Mouse (Mus musculus): ENCODE measurements around the gene Ninj1. TPM values are rescaled to one million over a fixed set of nuclear protein-coding genes. Genes with fewer than 3 reads are reported as not detected.

Ninj1 gene
- 21.8 and 24.6 TPM in 2 replicates for polyA plus RNA-seq (2015; fragmentation: Nextera tagmentation; extraction: Ambion mirVana)

DNA sequence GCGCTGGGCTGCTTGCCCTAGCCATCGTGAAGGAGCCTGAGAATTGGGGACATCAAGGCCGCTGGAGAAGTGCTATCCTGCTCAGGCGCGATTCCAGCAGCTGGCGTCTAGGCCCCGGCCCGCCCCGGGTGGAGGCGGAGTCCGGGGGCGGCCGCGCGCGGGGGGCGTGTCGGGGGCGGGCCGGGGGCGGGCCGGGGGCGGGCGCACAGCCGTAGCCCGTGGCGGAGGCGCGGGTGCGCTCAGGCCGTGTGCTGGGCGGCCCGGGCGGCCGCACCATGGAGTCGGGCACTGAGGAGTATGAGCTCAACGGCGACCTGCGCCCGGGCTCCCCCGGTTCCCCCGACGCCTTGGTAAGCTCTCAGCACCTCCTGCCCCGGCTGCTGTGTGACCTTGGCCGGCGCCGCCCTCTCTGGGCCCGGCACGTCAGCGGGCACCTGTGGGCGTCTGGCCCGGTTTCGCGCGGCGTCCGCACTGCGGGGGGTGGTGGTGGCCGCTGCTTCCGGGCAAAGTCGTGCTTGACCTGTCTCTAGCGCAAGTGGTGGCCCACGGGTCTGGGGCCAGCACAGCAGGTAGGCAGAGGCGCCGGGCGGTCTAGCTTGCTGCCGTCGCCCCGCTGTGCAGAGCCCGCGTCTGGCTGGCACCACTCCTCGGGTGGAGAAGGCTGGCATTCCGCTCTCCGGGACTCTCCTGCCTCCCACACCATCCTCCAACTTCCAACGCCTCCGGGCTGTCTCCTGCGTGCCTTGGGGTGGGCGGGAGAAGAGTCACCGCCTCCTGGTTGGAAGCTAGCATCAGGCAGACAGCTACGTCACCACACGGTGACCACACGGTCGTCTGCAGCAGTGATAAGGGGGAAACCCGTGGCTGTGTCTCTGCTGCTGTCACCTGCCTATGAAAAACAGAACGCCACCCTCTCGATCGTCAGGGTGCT is at the start of gene Ninj1:
Gene Ninj1, plus strand, starts transcription at position 198 of the 931 bp plus-strand sequence.
- H3K27ac ChIP-seq (replicated peaks), result 0 out of 2 replicates have a peak within 1 kb of the TSS, but pooled peaks have one; percentile 23
- H3K4me2 ChIP-seq, result peak within 1 kb of the TSS; percentile 99
- H3K9me3 ChIP-seq, result no peaks in the 10 kb centered on the region
- H3K4me3 ChIP-seq, result peak within 1 kb of the TSS; percentile 72
- peaks cover 10% of the 10 kb centered on the region; the same call in 1 of the 2 replicates for H3K27me3 ChIP-seq
- H3K9ac ChIP-seq, result peak within 1 kb of the TSS; percentile 73
- no peaks in the 10 kb centered on the region for H3K36me3 ChIP-seq
- peaks cover 47% of the 10 kb centered on the region for H3K4me1 ChIP-seq (replicated peaks)
- under 1% methylated on average over 63 of the region's 87 CpGs for WGBS
- ATAC-seq (ENCODE audit: low read depth), result peak; percentile 92

DNA sequence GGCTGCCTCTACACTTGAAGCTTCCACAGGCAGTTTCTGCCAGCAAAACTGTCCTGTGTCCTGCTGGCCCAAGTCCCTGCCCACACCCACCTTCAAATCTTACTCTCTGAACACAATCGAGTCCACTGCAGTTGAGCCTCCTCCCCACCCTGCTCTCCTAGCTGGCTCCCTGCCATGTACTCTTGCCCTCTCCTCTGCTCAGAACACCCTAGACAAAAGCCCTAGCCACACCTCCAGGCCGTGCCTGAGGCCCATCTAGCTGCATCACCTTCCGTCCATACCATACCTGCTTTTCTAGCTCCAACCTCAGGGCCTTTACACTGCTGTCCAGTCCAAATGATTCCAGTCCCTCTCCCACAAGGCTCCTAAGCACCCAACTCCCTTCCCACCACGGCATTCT is 46.7 kb upstream of the Ninj1 start:
- Histone ChIP-seq H3K4me3 (no peak overlapping the region), H3K9ac (no peak overlapping the region), H3K9me3 (no peaks in the 10 kb centered on the region), H3K27me3 (no peaks in the 10 kb centered on the region), H3K27ac (replicated peaks) (no peak overlapping the region), H3K4me1 (replicated peaks) (peaks cover 50% of the 10 kb centered on the region), H3K4me2 (no peak overlapping the region), H3K36me3 (peaks cover 29% of the 10 kb centered on the region)
- 55% methylated on average over 4 of the region's 4 CpGs for WGBS
- ATAC-seq (ENCODE audit: low read depth), result no peak

DNA sequence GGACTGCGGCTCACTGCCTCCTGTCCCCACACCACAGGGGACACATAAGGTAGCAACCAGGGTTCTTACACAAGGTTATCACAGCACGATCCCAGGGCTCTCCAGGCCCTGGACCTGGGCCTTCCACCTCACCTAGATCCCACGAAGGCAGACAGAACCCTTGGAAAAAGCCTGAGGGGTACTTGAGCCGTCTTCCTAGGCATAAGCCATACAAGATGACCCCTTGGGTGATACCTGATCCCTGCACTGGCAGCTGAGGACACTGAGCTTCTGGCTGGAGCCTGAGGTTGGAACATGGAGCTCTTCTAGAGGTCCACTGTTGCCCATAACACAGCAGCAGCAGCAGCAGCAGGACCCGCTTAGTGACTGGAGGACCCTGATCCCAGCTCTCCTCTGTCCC is 44.9 kb upstream of the Ninj1 start:
- Histone ChIP-seq H3K4me3 (no peak overlapping the region), H3K9me3 (no peaks in the 10 kb centered on the region), H3K9ac (no peak overlapping the region), H3K4me1 (replicated peaks) (peaks cover 60% of the 10 kb centered on the region), H3K4me2 (no peak overlapping the region), H3K27ac (replicated peaks) (no peak overlapping the region), H3K27me3 (no peaks in the 10 kb centered on the region; the same call in 1 of the 2 replicates), H3K36me3 (peaks cover 19% of the 10 kb centered on the region)
- 85% methylated on average over 5 of the region's 5 CpGs for WGBS
- ATAC-seq (ENCODE audit: low read depth), result no peak

DNA sequence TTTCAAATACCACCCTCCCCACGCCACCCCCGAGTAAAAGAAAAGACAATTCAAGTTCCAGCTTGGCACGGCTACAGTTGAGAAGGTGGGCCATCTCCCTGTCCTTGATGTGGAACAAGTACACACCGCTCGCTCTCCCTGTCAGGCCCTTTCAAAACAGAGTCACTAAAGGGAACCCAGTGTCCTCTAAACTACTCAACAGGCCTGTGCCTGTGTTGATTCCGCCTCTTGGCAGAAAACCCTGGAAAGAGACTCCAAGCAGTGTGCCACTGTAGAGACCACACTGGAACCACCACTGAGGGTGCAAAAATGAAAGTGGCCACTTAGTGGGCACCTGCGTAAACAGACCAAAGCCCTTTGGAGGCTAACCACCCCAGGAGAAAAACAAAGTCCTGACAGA is 44.0 kb upstream of the Ninj1 start:
- peak overlapping the region; percentile 98; the same call in 1 of the 2 replicates for H3K4me2 ChIP-seq
- H3K36me3 ChIP-seq, result peaks cover 19% of the 10 kb centered on the region
- H3K4me1 ChIP-seq (replicated peaks), result peaks cover 64% of the 10 kb centered on the region

DNA sequence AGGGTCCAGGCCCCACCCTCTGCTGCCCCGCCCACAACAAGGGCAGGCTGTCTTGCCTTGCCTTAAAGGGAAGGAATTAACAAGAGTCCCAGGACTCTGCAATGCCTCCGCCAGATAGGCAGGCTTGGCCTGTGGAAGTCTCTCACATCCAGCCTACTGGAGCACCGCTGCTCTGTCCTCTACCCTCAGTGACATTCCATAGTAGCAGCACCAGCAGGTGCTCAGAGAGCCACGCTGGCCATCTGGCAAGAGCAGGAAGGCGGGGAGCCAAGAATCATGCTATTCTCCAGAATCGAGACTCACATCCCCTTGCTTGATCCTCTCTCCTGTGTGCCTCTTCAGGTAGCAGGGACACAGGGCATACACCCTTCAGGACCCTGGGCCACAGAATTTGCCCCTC is 42.8 kb upstream of the Ninj1 start:
- H3K4me3 ChIP-seq, result peak overlapping the region; percentile 97
- ATAC-seq (ENCODE audit: low read depth), result no peak
- H3K27me3 ChIP-seq, result peaks cover 9% of the 10 kb centered on the region
- 43% methylated on average over 6 of the region's 6 CpGs for WGBS
- no peaks in the 10 kb centered on the region for H3K9me3 ChIP-seq
- H3K4me2 ChIP-seq, result peak overlapping the region; percentile 98
- peak overlapping the region; percentile 54 for H3K9ac ChIP-seq
- H3K4me1 ChIP-seq (replicated peaks), result peaks cover 64% of the 10 kb centered on the region
- H3K36me3 ChIP-seq, result peaks cover 11% of the 10 kb centered on the region
- H3K27ac ChIP-seq (replicated peaks), result no peak overlapping the region

More for the DNA sequence above, 44.0 kb upstream of the Ninj1 start:
- H3K27me3 ChIP-seq, result no peaks in the 10 kb centered on the region; the same call in 1 of the 2 replicates
- no peak overlapping the region for H3K4me3 ChIP-seq
- H3K9me3 ChIP-seq, result no peaks in the 10 kb centered on the region
- ATAC-seq (ENCODE audit: low read depth), result no peak
- H3K9ac ChIP-seq, result no peak overlapping the region
- H3K27ac ChIP-seq (replicated peaks), result no peak overlapping the region
- 91% methylated on average over 7 of the region's 7 CpGs for WGBS

DNA sequence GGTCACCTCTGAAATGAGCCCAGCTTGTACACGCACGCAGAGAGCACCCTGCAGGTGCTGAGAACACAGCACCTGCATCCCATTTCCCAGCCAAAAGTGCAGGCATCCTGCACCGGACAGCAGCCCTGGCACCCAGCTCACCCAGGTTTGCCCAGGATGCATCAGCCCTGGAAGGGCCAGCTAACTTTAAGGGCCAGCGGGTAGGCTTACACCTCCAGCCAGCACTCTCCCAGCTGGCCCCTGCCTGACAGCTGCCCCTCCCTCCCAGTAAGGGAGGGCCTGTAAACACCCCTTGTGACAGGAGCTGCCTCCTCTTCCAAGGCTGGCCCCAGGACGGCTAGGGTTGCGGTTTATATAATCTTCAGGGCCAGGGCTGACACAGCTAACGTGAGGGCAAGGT is 41.9 kb upstream of the Ninj1 start:
- H3K27ac ChIP-seq (replicated peaks), result peak overlapping the region; percentile 29; the same call in 1 of the 2 replicates
- H3K4me2 ChIP-seq, result peak overlapping the region; percentile 98
- H3K4me1 ChIP-seq (replicated peaks), result peaks cover 61% of the 10 kb centered on the region
- H3K9ac ChIP-seq, result peak overlapping the region; percentile 98
- 38% methylated on average over 7 of the region's 7 CpGs for WGBS
- H3K36me3 ChIP-seq, result 0 out of 2 replicates have a peak, but pooled peaks cover 5% of the 10 kb centered on the region
- no peaks in the 10 kb centered on the region for H3K9me3 ChIP-seq
- H3K4me3 ChIP-seq, result peak overlapping the region; percentile 97
- H3K27me3 ChIP-seq, result peaks cover 15% of the 10 kb centered on the region
- ATAC-seq (ENCODE audit: low read depth), result no peak

DNA sequence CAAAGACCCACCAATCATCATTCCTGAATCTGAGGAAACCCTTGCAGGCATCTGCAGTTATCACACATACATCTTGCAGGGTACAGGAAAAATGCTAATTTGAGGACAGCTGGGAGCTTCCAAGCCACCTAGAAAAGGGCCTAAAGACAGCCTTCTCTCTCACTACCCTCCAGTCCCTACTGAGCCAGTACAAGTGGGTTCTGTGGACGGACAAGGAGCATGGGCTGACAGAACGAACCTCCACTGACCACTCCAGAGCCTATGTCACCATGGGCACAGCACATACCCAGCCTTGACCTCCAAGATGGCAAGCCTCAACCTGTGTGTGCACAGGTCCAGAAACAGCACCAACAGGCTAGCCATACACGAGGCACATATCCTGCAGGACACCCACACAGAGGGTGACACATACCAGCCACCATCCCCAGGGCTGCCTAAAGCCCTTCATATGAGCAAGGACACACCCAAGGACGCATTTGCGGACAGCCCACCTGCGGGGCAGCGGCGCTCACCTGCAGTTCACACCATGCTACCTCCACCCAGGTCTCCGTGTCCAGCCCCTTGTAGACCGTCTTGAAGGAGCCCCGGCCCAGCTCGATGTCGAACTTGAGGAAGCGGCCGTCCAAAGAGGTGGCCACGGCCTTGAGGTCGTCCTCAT is 41.1 kb upstream of the Ninj1 start:
- Histone ChIP-seq H3K27me3 (peaks cover 16% of the 10 kb centered on the region), H3K36me3 (0 out of 2 replicates have a peak, but pooled peaks cover 4% of the 10 kb centered on the region), H3K4me1 (replicated peaks) (peaks cover 53% of the 10 kb centered on the region), H3K4me3 (peak overlapping the region; percentile 97), H3K9me3 (no peaks in the 10 kb centered on the region), H3K27ac (replicated peaks) (peak overlapping the region; percentile 93), H3K4me2 (peak overlapping the region; percentile 98), H3K9ac (peak overlapping the region; percentile 98)
- WGBS, result 23% methylated on average over 17 of the region's 17 CpGs
- ATAC-seq (ENCODE audit: low read depth), result no peak

DNA sequence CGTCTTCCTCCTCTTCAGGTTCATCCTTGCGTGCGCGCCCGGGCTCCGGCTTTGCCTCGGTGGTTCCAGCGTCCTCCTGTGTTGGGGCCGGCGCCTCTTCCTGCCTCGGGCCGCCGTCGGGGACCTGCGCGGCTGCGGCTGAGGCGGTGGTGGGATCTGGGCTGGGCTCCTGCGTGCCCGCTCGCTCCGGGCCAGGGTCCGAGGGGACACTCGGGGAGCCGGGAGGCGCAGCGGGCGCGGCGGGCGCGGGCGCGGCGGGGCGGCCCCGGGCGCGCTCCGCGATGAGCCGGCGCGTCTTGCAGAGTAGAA is 40.6 kb upstream of the Ninj1 start:
- Histone ChIP-seq H3K9me3 (no peaks in the 10 kb centered on the region), H3K4me1 (replicated peaks) (peaks cover 50% of the 10 kb centered on the region), H3K27ac (replicated peaks) (peak overlapping the region; percentile 93), H3K27me3 (peaks cover 16% of the 10 kb centered on the region), H3K4me2 (peak overlapping the region; percentile 98), H3K36me3 (no peaks in the 10 kb centered on the region), H3K4me3 (peak overlapping the region; percentile 97), H3K9ac (peak overlapping the region; percentile 98)
- peak; percentile 9; the same call in 1 of the 2 replicates for ATAC-seq (ENCODE audit: low read depth)
- under 1% methylated on average over 38 of the region's 44 CpGs for WGBS

DNA sequence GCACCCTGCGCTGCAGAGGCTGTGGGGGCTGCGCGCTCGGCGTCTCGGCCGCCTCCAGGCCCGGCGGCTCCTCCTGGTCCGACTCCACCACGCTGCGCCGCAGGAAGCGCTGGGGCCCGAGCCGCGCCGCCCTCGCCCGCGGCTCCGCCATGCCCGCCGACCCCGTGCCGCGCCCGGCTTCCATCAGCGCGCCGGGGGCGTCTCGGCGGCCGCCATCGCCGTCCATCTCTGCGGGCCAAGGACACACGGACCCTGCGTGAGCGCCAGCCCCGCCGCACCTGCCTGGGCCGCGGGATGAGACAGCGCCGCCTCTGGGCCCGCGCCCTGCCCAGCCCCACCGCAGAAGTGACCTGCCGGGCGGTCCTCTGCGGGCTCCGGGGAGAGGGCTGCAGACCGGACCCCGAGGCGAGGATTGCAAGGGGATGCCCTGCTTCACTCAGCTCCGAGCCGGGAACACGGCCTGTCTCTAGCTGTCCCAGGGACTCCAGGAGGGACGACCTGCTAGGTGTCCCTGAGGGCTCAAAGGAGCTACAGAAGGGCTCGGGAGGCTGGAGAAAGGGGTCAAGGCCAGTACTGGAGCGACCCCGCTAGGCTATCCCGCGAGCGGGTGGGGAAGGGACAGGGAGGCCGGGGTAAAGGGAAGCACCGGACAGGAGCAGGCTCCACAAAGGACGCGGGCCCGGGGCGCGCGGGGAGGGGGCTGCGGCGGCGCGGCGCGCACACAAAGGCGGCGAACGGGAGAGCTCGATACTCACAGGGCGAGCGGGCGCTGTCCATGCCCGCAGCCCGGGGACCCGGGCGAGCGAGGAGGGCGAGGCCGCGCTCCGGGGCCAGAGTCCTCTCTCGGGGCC is 40.1 kb upstream of the Ninj1 start:
- under 1% methylated on average over 83 of the region's 98 CpGs for WGBS
- peaks cover 16% of the 10 kb centered on the region for H3K27me3 ChIP-seq
- peak overlapping the region; percentile 93 for H3K27ac ChIP-seq (replicated peaks)
- H3K9me3 ChIP-seq, result no peaks in the 10 kb centered on the region
- H3K9ac ChIP-seq, result peak overlapping the region; percentile 98
- peak overlapping the region; percentile 97 for H3K4me3 ChIP-seq
- peaks cover 49% of the 10 kb centered on the region for H3K4me1 ChIP-seq (replicated peaks)
- H3K4me2 ChIP-seq, result peak overlapping the region; percentile 98
- ATAC-seq (ENCODE audit: low read depth), result peak; percentile 85
- H3K36me3 ChIP-seq, result no peaks in the 10 kb centered on the region

DNA sequence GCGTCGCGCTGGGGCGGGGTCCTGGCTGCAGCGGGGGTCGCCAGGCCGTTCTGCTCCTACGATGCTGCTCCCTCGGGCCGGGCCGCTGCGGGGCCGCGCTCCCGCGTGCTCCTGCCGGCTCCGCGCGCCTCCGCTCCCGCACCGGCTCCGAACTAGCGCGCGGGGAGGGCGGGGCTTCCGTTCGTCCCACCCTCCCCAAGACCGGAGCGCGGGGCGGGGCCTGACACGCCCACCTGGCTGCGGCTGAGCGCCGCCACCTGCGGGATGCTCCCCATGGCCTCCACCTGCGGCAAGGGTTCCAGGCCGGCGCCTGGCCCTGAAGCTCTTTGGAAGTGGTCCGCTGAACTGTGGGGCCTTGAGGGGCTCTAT is 39.4 kb upstream of the Ninj1 start, which contains the start of gene Wnk2:
Gene Wnk2, minus strand, starts transcription at position 157 of the 369 bp plus-strand sequence.
- no peaks in the 10 kb centered on the region for H3K36me3 ChIP-seq
- peak within 1 kb of the TSS; percentile 98 for H3K9ac ChIP-seq
- H3K27me3 ChIP-seq, result peaks cover 16% of the 10 kb centered on the region
- H3K4me1 ChIP-seq (replicated peaks), result peaks cover 43% of the 10 kb centered on the region
- peak within 1 kb of the TSS; percentile 93 for H3K27ac ChIP-seq (replicated peaks)
- H3K4me2 ChIP-seq, result peak within 1 kb of the TSS; percentile 98
- 1% methylated on average over 13 of the region's 43 CpGs for WGBS
- ATAC-seq (ENCODE audit: low read depth), result peak; percentile 79
- peak within 1 kb of the TSS; percentile 97 for H3K4me3 ChIP-seq
- no peaks in the 10 kb centered on the region for H3K9me3 ChIP-seq

DNA sequence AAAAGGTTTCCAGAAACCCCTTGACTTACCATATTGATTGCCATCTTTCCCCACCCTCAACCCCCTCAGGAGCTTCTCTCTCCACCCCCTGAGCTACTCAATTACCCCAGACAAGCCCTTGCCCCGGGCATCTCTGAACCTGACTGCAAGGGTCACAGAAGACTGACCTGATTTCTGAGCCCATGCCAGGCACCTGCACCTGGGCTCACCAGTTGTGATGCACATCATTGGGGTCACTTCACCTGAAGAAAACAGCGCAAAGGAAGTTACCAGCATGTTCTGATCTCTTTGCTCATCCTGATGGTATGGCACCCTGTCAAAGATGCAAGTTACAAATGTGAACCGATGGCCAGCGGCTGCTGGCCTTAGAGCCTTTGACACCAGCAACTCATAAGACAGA is 38.6 kb upstream of the Ninj1 start:
- H3K9me3 ChIP-seq, result no peaks in the 10 kb centered on the region
- H3K27ac ChIP-seq (replicated peaks), result no peak overlapping the region
- H3K27me3 ChIP-seq, result peaks cover 16% of the 10 kb centered on the region
- H3K4me2 ChIP-seq, result no peak overlapping the region
- H3K9ac ChIP-seq, result no peak overlapping the region
- peaks cover 35% of the 10 kb centered on the region for H3K4me1 ChIP-seq (replicated peaks)
- WGBS, result 75% methylated on average over 4 of the region's 4 CpGs
- ATAC-seq (ENCODE audit: low read depth), result no peak
- H3K4me3 ChIP-seq, result no peak overlapping the region
- H3K36me3 ChIP-seq, result no peaks in the 10 kb centered on the region
